Mouse (Mus musculus): ENCODE results near the gene Thra.

The Thra gene

GRCm38 (mm10) chr11:98740393-98741050 lies at the start of gene Thra:
Thra (plus strand) TSS chr11:98740638.
- peak; percentile 89 for DNase-seq

- no peak for DNase-seq
Measured at GRCm38 (mm10) chr11:98693201-98693600, 47.2 kb upstream of the Thra start.

GRCm38 (mm10) chr11:98693746-98694145 lies 46.7 kb upstream of the Thra start:
- no peak for DNase-seq

GRCm38 (mm10) chr11:98694301-98694700 lies 46.1 kb upstream of the Thra start:
- no peak for DNase-seq

- DNase-seq: no peak
Measured at GRCm38 (mm10) chr11:98695408-98695807, 45.0 kb upstream of the Thra start.

- no peak for DNase-seq
Measured at GRCm38 (mm10) chr11:98696454-98697216, 43.8 kb upstream of the Thra start.

GRCm38 (mm10) chr11:98697225-98697624 lies 43.2 kb upstream of the Thra start:
- DNase-seq: no peak

GRCm38 (mm10) chr11:98698849-98699640 lies 41.4 kb upstream of the Thra start:
- no peak for DNase-seq

- peak; percentile 83 for DNase-seq
Measured at GRCm38 (mm10) chr11:98699911-98700310, 40.5 kb upstream of the Thra start.

- DNase-seq: no peak
Measured at GRCm38 (mm10) chr11:98701213-98701670, 39.2 kb upstream of the Thra start, which contains the start of gene Csf3. Csf3 (plus strand) TSS chr11:98701263.

- DNase-seq: no peak
Measured at GRCm38 (mm10) chr11:98702323-98702722, 38.1 kb upstream of the Thra start.

GRCm38 (mm10) chr11:98705021-98705420 lies 35.4 kb upstream of the Thra start:
- no peak for DNase-seq

- DNase-seq: peak; percentile 89
Measured at GRCm38 (mm10) chr11:98707401-98708281, 32.8 kb upstream of the Thra start.

GRCm38 (mm10) chr11:98708282-98708956 lies 32.0 kb upstream of the Thra start:
- DNase-seq: peak; percentile 68

- DNase-seq: peak; percentile 53
Measured at GRCm38 (mm10) chr11:98709001-98709741, 31.3 kb upstream of the Thra start.

GRCm38 (mm10) chr11:98710416-98711045 lies 29.9 kb upstream of the Thra start:
- DNase-seq: peak; percentile 90

- no peak for DNase-seq
Measured at GRCm38 (mm10) chr11:98711046-98711434, 29.4 kb upstream of the Thra start.

GRCm38 (mm10) chr11:98712009-98712408 lies 28.4 kb upstream of the Thra start:
- peak; percentile 52 for DNase-seq

GRCm38 (mm10) chr11:98713703-98714102 lies 26.7 kb upstream of the Thra start:
- DNase-seq: no peak

- DNase-seq: no peak
Measured at GRCm38 (mm10) chr11:98715946-98716345, 24.5 kb upstream of the Thra start.
